Mouse (Mus musculus) liver, embryonic 14.5 days (tissue): Measurements from ENCODE around the gene Hyal2.

ENCODE experiments used
- CTCF ChIP-seq: IDR thresholded peaks from 2 replicates; pipeline ENCODE4 v1.5.1; 2016; ENCODE audit warnings: antibody characterized with exemption, low read depth, control low read depth
- EP300 ChIP-seq: IDR thresholded peaks from 2 replicates; pipeline ENCODE4 v1.6.1; 2016; ENCODE audit warnings: antibody characterized with exemption, low read depth

DNA sequence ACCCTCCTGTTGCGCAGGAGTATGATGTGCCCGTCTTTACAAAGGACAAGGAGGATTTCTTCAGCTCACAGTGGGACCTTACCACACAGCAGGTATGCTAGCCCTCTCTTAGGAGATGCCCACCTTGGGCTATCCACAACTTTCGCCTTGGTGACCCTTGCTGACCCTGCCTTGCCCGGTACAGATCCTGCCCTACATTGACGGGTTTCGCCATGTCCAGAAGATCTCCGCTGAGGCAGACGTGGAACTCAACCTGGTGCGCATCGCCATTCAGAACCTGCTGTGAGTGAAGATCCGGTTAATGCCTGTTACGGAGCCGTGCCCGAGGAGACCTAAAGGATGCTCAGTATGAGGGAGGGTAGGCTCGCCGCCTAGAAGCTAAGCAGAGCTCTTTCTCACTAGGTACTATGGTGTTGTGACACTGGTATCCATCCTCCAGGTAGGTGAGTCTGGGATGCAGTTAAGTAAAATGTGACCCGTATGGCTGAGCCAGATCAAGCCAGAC, 23.5 kb upstream of the Hyal2 start:
- TF ChIP-seq CTCF (no peak), EP300 (no peak)
